Mouse (Mus musculus) T-helper 17 cell (primary cell): ENCODE measurements at regions not wholly inside any gene's neighbourhood (a gene's known extent, or its start where the extent isn't known, plus 50 kb on each side); places are given as distances from the start of the nearest gene placed in this dataset.

Source experiments
- in situ Hi-C, 2 experiments: fragments of 300-600 bp; cut with MboI, MseI; formaldehyde crosslinking; loops; 1 replicate in 1 of 2; 2 replicates in 1 of 2; pipeline ENCODE4 v1.15.1; 2025; ENCODE audit warnings: high pct_unique_total_duplicates in 2 of 2

GRCm38 (mm10) chr4:31879192-31879585 is 84.7 kb upstream of the Map3k7 start:
- in situ Hi-C loops: no loop called here

- in situ Hi-C loops: no loop called here
These were observed 83.7 kb upstream of the Map3k7 start for GRCm38 (mm10) chr4:31880213-31880612.

- in situ Hi-C loops: no loop called here
These were observed 74.2 kb upstream of the Map3k7 start for GRCm38 (mm10) chr4:31889673-31890072.

- in situ Hi-C loops: no loop called here
These were observed 54.7 kb upstream of the Map3k7 start for GRCm38 (mm10) chr4:31909086-31909673.
